Mouse (Mus musculus) bone marrow macrophage, adult 2 months (primary cell): ENCODE results near the gene Gm9844.

Experiments used
- CTCF ChIP-seq: IDR thresholded peaks from 2 replicates; pipeline ENCODE4 v1.5.1; 2012; ENCODE audit warnings: low read depth, mild to moderate bottlenecking, low read length, moderate library complexity
- POLR2A ChIP-seq: IDR thresholded peaks from 2 replicates; pipeline ENCODE4 v1.6.1; 2012; ENCODE audit warnings: mild to moderate bottlenecking, low read depth, low read length, borderline replicate concordance

- no peak for TF ChIP-seq CTCF
- TF ChIP-seq POLR2A = no peak
Observed at GRCm38 (mm10) chr7:24877588-24877987, 15.6 kb downstream of the Gm9844 start.
